Mouse (Mus musculus): ENCODE measurements at regions not wholly inside any gene's neighbourhood (a gene's known extent, or its start where the extent isn't known, plus 50 kb on each side); places are given as distances from the start of the nearest gene placed in this dataset.

DNA sequence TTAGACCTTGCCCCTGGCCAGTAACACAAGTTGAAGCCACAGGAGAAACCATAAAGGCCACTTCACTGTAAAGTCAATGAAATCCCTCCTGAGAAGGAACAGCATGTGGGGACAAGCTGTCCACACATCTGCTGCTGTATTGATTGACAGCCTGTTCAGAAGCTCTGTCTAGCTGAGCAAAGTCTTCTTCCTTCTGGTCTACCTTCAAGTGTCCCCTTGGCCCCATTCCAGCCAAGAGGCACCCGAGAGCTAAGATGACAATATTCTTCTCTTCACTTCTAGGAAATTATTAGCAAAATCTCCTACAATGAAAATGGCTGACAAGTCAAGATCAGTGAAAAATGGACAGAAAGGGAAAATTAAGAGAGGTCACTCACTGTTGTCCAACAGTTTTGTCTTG lies 616.7 kb downstream of the Basp1 start:
- Histone ChIP-seq H3K27me3 (replicated peaks; ENCODE audit: control insufficient read depth, insufficient read depth, low read length) (no peaks in the 10 kb centered on the region), H3K4me3 (ENCODE audit: insufficient read depth, low read depth, low read length) (no peak overlapping the region)
- 50% methylated on average over 1 of the region's 1 CpGs for WGBS

GRCm38 (mm10) chr15:24793381-24793780 lies 620.2 kb downstream of the Basp1 start:
- no peak for DNase-seq
- no peak overlapping the region for H3K4me3 ChIP-seq (ENCODE audit: insufficient read depth, low read depth, low read length)
- H3K36me3 ChIP-seq (ENCODE audit: control insufficient read depth, insufficient read depth, low read length), result no peaks in the 10 kb centered on the region
- WGBS, result 67% methylated on average over 4 of the region's 4 CpGs
- H3K27ac ChIP-seq (ENCODE audit: insufficient read depth, low read depth, low read length), result no peak overlapping the region
- H3K27me3 ChIP-seq (replicated peaks; ENCODE audit: control insufficient read depth, insufficient read depth, low read length), result no peaks in the 10 kb centered on the region
- H3K4me1 ChIP-seq (ENCODE audit: control insufficient read depth, insufficient read depth, low read length), result no peaks in the 10 kb centered on the region
- TF ChIP-seq CTCF (conservative IDR thresholded peaks at IDR 0.05; ENCODE audit: insufficient read depth, insufficient read length, low read depth, low read length) (no peak), POLR2A (IDR thresholded peaks at IDR 0.05; ENCODE audit: low read depth, low read length) (no peak)

More for the DNA sequence above, 616.7 kb downstream of the Basp1 start:
- TF ChIP-seq POLR2A (IDR thresholded peaks at IDR 0.05; ENCODE audit: low read depth, low read length) (no peak), CTCF (conservative IDR thresholded peaks at IDR 0.05; ENCODE audit: insufficient read depth, insufficient read length, low read depth, low read length) (no peak)
- no peak for DNase-seq
- H3K4me1 ChIP-seq (ENCODE audit: control insufficient read depth, insufficient read depth, low read length), result no peaks in the 10 kb centered on the region
- H3K27ac ChIP-seq (ENCODE audit: insufficient read depth, low read depth, low read length), result no peak overlapping the region
- no peaks in the 10 kb centered on the region for H3K36me3 ChIP-seq (ENCODE audit: control insufficient read depth, insufficient read depth, low read length)

- no peaks in the 10 kb centered on the region for H3K4me1 ChIP-seq (ENCODE audit: control insufficient read depth, insufficient read depth, low read length)
- no peaks in the 10 kb centered on the region for H3K36me3 ChIP-seq (ENCODE audit: control insufficient read depth, insufficient read depth, low read length)
- TF ChIP-seq POLR2A (IDR thresholded peaks at IDR 0.05; ENCODE audit: low read depth, low read length) (no peak), CTCF (conservative IDR thresholded peaks at IDR 0.05; ENCODE audit: insufficient read depth, insufficient read length, low read depth, low read length) (no peak)
- no peak overlapping the region for H3K27ac ChIP-seq (ENCODE audit: insufficient read depth, low read depth, low read length)
- DNase-seq, result no peak
- no peaks in the 10 kb centered on the region for H3K27me3 ChIP-seq (replicated peaks; ENCODE audit: control insufficient read depth, insufficient read depth, low read length)
- WGBS, result 21% methylated on average over 3 of the region's 3 CpGs
- H3K4me3 ChIP-seq (ENCODE audit: insufficient read depth, low read depth, low read length), result no peak overlapping the region
These were observed 627.2 kb downstream of the Basp1 start for GRCm38 (mm10) chr15:24786336-24786735.

- DNase-seq, result no peak
- WGBS, result 68% methylated on average over 1 of the region's 1 CpGs
- Histone ChIP-seq H3K27ac (ENCODE audit: insufficient read depth, low read depth, low read length) (no peak overlapping the region), H3K27me3 (replicated peaks; ENCODE audit: control insufficient read depth, insufficient read depth, low read length) (no peaks in the 10 kb centered on the region), H3K36me3 (ENCODE audit: control insufficient read depth, insufficient read depth, low read length) (no peaks in the 10 kb centered on the region), H3K4me1 (ENCODE audit: control insufficient read depth, insufficient read depth, low read length) (no peaks in the 10 kb centered on the region), H3K4me3 (ENCODE audit: insufficient read depth, low read depth, low read length) (no peak overlapping the region)
- TF ChIP-seq POLR2A (IDR thresholded peaks at IDR 0.05; ENCODE audit: low read depth, low read length), result no peak
- TF ChIP-seq CTCF (conservative IDR thresholded peaks at IDR 0.05; ENCODE audit: insufficient read depth, insufficient read length, low read depth, low read length), result no peak
These were observed 635.3 kb downstream of the Basp1 start for GRCm38 (mm10) chr15:24778234-24778633.

DNA sequence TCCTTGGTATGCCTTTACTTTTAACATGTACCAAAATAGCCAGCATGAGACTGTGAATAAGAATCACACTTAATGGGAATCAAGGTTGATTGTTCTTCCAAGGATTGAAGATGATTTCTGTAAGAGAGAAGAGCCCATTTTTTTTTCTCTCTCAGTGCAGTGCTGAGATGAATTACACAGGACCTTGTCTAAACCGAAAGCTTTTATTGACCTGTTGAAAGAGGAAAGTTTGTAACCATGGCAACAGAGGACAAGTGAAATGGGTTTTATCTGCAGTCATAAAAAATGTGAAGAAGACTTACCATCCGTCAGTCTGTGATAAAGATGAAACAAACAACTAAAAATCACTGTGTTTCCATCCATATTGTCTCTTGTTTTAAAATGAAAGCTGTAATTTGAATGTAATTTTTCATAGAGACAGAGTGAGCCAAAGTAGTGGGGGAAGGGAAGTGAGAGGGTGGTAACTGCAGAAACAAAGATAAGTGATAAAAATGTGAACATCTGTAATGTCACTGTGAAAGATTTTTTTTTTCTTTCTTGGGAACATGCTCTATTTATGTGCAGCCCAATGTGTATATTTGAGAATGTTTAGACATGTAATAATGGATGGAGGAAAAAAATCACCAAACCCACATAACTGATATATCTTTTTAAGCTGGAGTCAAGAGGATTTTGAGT lies 661.9 kb downstream of the Basp1 start:
- 21% methylated on average over 2 of the region's 2 CpGs for WGBS
- no peak for DNase-seq
- H3K27me3 ChIP-seq (replicated peaks; ENCODE audit: control insufficient read depth, insufficient read depth, low read length), result no peaks in the 10 kb centered on the region
- TF ChIP-seq POLR2A (IDR thresholded peaks at IDR 0.05; ENCODE audit: low read depth, low read length) (no peak), CTCF (conservative IDR thresholded peaks at IDR 0.05; ENCODE audit: insufficient read depth, insufficient read length, low read depth, low read length) (no peak)
- H3K4me3 ChIP-seq (ENCODE audit: insufficient read depth, low read depth, low read length), result no peak overlapping the region
- H3K36me3 ChIP-seq (ENCODE audit: control insufficient read depth, insufficient read depth, low read length), result no peaks in the 10 kb centered on the region
- no peaks in the 10 kb centered on the region for H3K4me1 ChIP-seq (ENCODE audit: control insufficient read depth, insufficient read depth, low read length)
- H3K27ac ChIP-seq (ENCODE audit: insufficient read depth, low read depth, low read length), result no peak overlapping the region

GRCm38 (mm10) chr15:24743240-24743639 lies 670.3 kb downstream of the Basp1 start:
- H3K4me3 ChIP-seq (ENCODE audit: insufficient read depth, low read depth, low read length), result no peak overlapping the region
- H3K27me3 ChIP-seq (replicated peaks; ENCODE audit: control insufficient read depth, insufficient read depth, low read length), result no peaks in the 10 kb centered on the region
- no peaks in the 10 kb centered on the region for H3K36me3 ChIP-seq (ENCODE audit: control insufficient read depth, insufficient read depth, low read length)
- H3K27ac ChIP-seq (ENCODE audit: insufficient read depth, low read depth, low read length), result no peak overlapping the region
- no peak for TF ChIP-seq POLR2A (IDR thresholded peaks at IDR 0.05; ENCODE audit: low read depth, low read length)
- DNase-seq, result no peak
- WGBS, result 49% methylated on average over 6 of the region's 6 CpGs
- H3K4me1 ChIP-seq (ENCODE audit: control insufficient read depth, insufficient read depth, low read length), result no peaks in the 10 kb centered on the region

DNA sequence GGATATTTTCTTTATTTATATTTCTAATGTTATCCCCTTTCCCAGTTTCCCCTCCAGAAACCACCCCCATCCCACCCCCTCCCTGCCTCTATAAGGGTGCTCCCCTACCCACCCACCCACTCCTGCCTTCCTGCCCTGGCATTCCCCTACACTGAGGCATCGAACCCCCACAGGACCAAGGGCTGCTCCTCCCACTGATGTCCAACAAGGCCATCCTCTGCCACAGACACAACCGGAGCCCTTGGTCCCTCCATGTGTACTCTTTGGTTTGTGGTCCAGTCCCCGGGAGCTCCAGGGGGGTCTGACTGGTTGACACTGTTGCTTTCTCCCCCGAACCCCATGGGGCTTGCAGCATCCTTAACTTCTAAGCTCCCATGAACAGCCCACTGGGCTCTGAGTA lies 688.4 kb downstream of the Basp1 start:
- H3K27me3 ChIP-seq (replicated peaks; ENCODE audit: control insufficient read depth, insufficient read depth, low read length), result no peaks in the 10 kb centered on the region; the same call in 1 of the 2 replicates
- no peaks in the 10 kb centered on the region for H3K4me1 ChIP-seq (ENCODE audit: control insufficient read depth, insufficient read depth, low read length)
- H3K4me3 ChIP-seq (ENCODE audit: insufficient read depth, low read depth, low read length), result no peak overlapping the region
- TF ChIP-seq CTCF (conservative IDR thresholded peaks at IDR 0.05; ENCODE audit: insufficient read depth, insufficient read length, low read depth, low read length), result no peak
- TF ChIP-seq POLR2A (IDR thresholded peaks at IDR 0.05; ENCODE audit: low read depth, low read length), result no peak
- H3K27ac ChIP-seq (ENCODE audit: insufficient read depth, low read depth, low read length), result no peak overlapping the region
- H3K36me3 ChIP-seq (ENCODE audit: control insufficient read depth, insufficient read depth, low read length), result no peaks in the 10 kb centered on the region
- WGBS, result 88% methylated on average over 4 of the region's 4 CpGs
- DNase-seq, result no peak
